Mouse (Mus musculus) myocyte (in vitro differentiated cells): ENCODE results near the gene Trmt10c.

Experiments used
- E2F4 ChIP-seq: IDR thresholded peaks from one replicate; pipeline ENCODE4 v1.6.1; 2011; ENCODE audit warnings: mild to moderate bottlenecking, control low read depth, moderate library complexity; ENCODE audit not compliant: insufficient read depth
- MAX ChIP-seq: IDR thresholded peaks from one replicate; pipeline ENCODE4 v1.6.1; 2011; ENCODE audit warnings: low read depth, mild to moderate bottlenecking, control low read depth
- POLR2A ChIP-seq: IDR thresholded peaks from one replicate; pipeline ENCODE4 v1.6.1; 2011; ENCODE audit warnings: low read depth, mild to moderate bottlenecking, control low read depth, moderate library complexity; ENCODE audit not compliant: insufficient read length

- TF ChIP-seq MAX (no peak), POLR2A (no peak), E2F4 (no peak)
Observed at GRCm38 (mm10) chr16:56027854-56028629, 9.6 kb downstream of the Trmt10c start.
